Mouse (Mus musculus): ENCODE measurements around the gene Aff1. TPM values are rescaled to one million over a fixed set of nuclear protein-coding genes. Genes with fewer than 3 reads are reported as not detected.
A peak's percentile ranks its signal among the peaks of the same experiment; 100 is the strongest.

The Aff1 gene
- polyA plus RNA-seq, 1 experiment from 2014 or later: 5.3 TPM

- no peak for ATAC-seq (ENCODE audit: low FRiP score, low read depth)
- Histone ChIP-seq H3K9me3 (peaks cover 7% of the 10 kb centered on the region), H3K27ac (replicated peaks) (no peak overlapping the region), H3K4me1 (peaks cover 37% of the 10 kb centered on the region), H3K9ac (replicated peaks) (no peak overlapping the region), H3K4me3 (no peak overlapping the region), H3K36me3 (no peaks in the 10 kb centered on the region), H3K4me2 (replicated peaks) (no peak overlapping the region), H3K27me3 (no peaks in the 10 kb centered on the region)
- 89% methylated on average over 6 of the region's 6 CpGs for WGBS
Measured at GRCm38 (mm10) chr5:103770447-103771222, 78.5 kb downstream of the Aff1 start.

GRCm38 (mm10) chr5:103771380-103771779, 79.2 kb downstream of the Aff1 start:
- Histone ChIP-seq H3K27me3 (no peaks in the 10 kb centered on the region), H3K4me1 (peaks cover 37% of the 10 kb centered on the region), H3K36me3 (no peaks in the 10 kb centered on the region), H3K9ac (replicated peaks) (no peak overlapping the region), H3K27ac (replicated peaks) (no peak overlapping the region; the same call in 1 of the 2 replicates), H3K9me3 (no peaks in the 10 kb centered on the region), H3K4me3 (no peak overlapping the region), H3K4me2 (replicated peaks) (no peak overlapping the region)
- WGBS: 32% methylated on average over 6 of the region's 6 CpGs
- ATAC-seq (ENCODE audit: low FRiP score, low read depth): no peak

- no peak for ATAC-seq (ENCODE audit: low FRiP score, low read depth)
- Histone ChIP-seq H3K27ac (replicated peaks) (peak overlapping the region; percentile 84), H3K27me3 (no peaks in the 10 kb centered on the region), H3K4me2 (replicated peaks) (peak overlapping the region; percentile 40; the same call in 1 of the 2 replicates), H3K4me3 (no peak overlapping the region), H3K36me3 (no peaks in the 10 kb centered on the region), H3K4me1 (peaks cover 40% of the 10 kb centered on the region), H3K9ac (replicated peaks) (no peak overlapping the region), H3K9me3 (no peaks in the 10 kb centered on the region)
- WGBS: 17% methylated on average over 4 of the region's 4 CpGs
Measured at GRCm38 (mm10) chr5:103772252-103772651, 80.1 kb downstream of the Aff1 start.

- peak; percentile 81 for ATAC-seq (ENCODE audit: low FRiP score, low read depth)
- 3% methylated on average over 5 of the region's 5 CpGs for WGBS
- Histone ChIP-seq H3K27me3 (no peaks in the 10 kb centered on the region), H3K9me3 (no peaks in the 10 kb centered on the region), H3K4me1 (peaks cover 48% of the 10 kb centered on the region), H3K27ac (replicated peaks) (peak overlapping the region; percentile 84), H3K4me3 (0 out of 2 replicates have a peak overlapping the region, but pooled peaks have one; percentile 9), H3K4me2 (replicated peaks) (peak overlapping the region; percentile 40), H3K9ac (replicated peaks) (peak overlapping the region; percentile 20), H3K36me3 (no peaks in the 10 kb centered on the region)
Measured at GRCm38 (mm10) chr5:103773100-103773552, 81.0 kb downstream of the Aff1 start.

GRCm38 (mm10) chr5:103774703-103775333, 82.6 kb downstream of the Aff1 start:
- no peak overlapping the region for H3K4me2 ChIP-seq (replicated peaks)
- WGBS: 73% methylated on average over 11 of the region's 11 CpGs
- no peaks in the 10 kb centered on the region for H3K27me3 ChIP-seq
- no peaks in the 10 kb centered on the region for H3K9me3 ChIP-seq
- no peak overlapping the region for H3K27ac ChIP-seq (replicated peaks)
- no peaks in the 10 kb centered on the region for H3K36me3 ChIP-seq
- H3K4me3 ChIP-seq: no peak overlapping the region
- no peak overlapping the region for H3K9ac ChIP-seq (replicated peaks)
- peaks cover 65% of the 10 kb centered on the region for H3K4me1 ChIP-seq
- no peak for ATAC-seq (ENCODE audit: low FRiP score, low read depth)

GRCm38 (mm10) chr5:103775429-103775828, 83.3 kb downstream of the Aff1 start:
- Histone ChIP-seq H3K9ac (replicated peaks) (no peak overlapping the region), H3K27me3 (no peaks in the 10 kb centered on the region), H3K36me3 (no peaks in the 10 kb centered on the region), H3K4me3 (no peak overlapping the region), H3K4me2 (replicated peaks) (no peak overlapping the region), H3K9me3 (no peaks in the 10 kb centered on the region), H3K27ac (replicated peaks) (no peak overlapping the region), H3K4me1 (peaks cover 69% of the 10 kb centered on the region)
- 83% methylated on average over 13 of the region's 13 CpGs for whole genome bisulfite sequencing
- no peak for ATAC-seq (ENCODE audit: low FRiP score, low read depth)

GRCm38 (mm10) chr5:103776842-103777241, 84.7 kb downstream of the Aff1 start:
- 71% methylated on average over 4 of the region's 4 CpGs for WGBS
- Histone ChIP-seq H3K36me3 (no peaks in the 10 kb centered on the region), H3K27ac (replicated peaks) (no peak overlapping the region), H3K4me3 (no peak overlapping the region), H3K9me3 (no peaks in the 10 kb centered on the region), H3K4me1 (peaks cover 77% of the 10 kb centered on the region), H3K9ac (replicated peaks) (no peak overlapping the region), H3K27me3 (no peaks in the 10 kb centered on the region; the same call in 1 of the 2 replicates), H3K4me2 (replicated peaks) (no peak overlapping the region)
- no peak for ATAC-seq (ENCODE audit: low FRiP score, low read depth)

GRCm38 (mm10) chr5:103777446-103777845, 85.3 kb downstream of the Aff1 start:
- no peak for ATAC-seq (ENCODE audit: low FRiP score, low read depth)
- WGBS: 54% methylated on average over 4 of the region's 4 CpGs
- Histone ChIP-seq H3K27ac (replicated peaks) (peak overlapping the region; percentile 35; the same call in 1 of the 2 replicates), H3K4me2 (replicated peaks) (peak overlapping the region; percentile 58), H3K9ac (replicated peaks) (peak overlapping the region; percentile 6; the same call in 1 of the 2 replicates), H3K27me3 (no peaks in the 10 kb centered on the region; the same call in 1 of the 2 replicates), H3K36me3 (no peaks in the 10 kb centered on the region), H3K4me1 (peaks cover 71% of the 10 kb centered on the region), H3K4me3 (no peak overlapping the region), H3K9me3 (no peaks in the 10 kb centered on the region)

GRCm38 (mm10) chr5:103778314-103779117, 86.3 kb downstream of the Aff1 start:
- Histone ChIP-seq H3K9ac (replicated peaks) (no peak overlapping the region), H3K4me3 (peak overlapping the region; percentile 30), H3K9me3 (no peaks in the 10 kb centered on the region), H3K27me3 (peaks cover 3% of the 10 kb centered on the region; the same call in 1 of the 2 replicates), H3K36me3 (0 out of 2 replicates have a peak, but pooled peaks cover under 1% of the 10 kb centered on the region), H3K4me1 (peaks cover 60% of the 10 kb centered on the region), H3K4me2 (replicated peaks) (peak overlapping the region; percentile 58), H3K27ac (replicated peaks) (peak overlapping the region; percentile 79)
- peak; percentile 88 for ATAC-seq (ENCODE audit: low FRiP score, low read depth)
- 1% methylated on average over 17 of the region's 17 CpGs for WGBS

GRCm38 (mm10) chr5:103779836-103780235, 87.7 kb downstream of the Aff1 start:
- no peaks in the 10 kb centered on the region for H3K9me3 ChIP-seq
- no peak overlapping the region for H3K4me2 ChIP-seq (replicated peaks)
- H3K4me3 ChIP-seq: no peak overlapping the region
- peaks cover 4% of the 10 kb centered on the region; the same call in 1 of the 2 replicates for H3K36me3 ChIP-seq
- 17% methylated on average over 10 of the region's 10 CpGs for WGBS
- peaks cover 53% of the 10 kb centered on the region for H3K4me1 ChIP-seq
- ATAC-seq (ENCODE audit: low FRiP score, low read depth): no peak
- no peak overlapping the region for H3K9ac ChIP-seq (replicated peaks)
- H3K27me3 ChIP-seq: peaks cover 3% of the 10 kb centered on the region; the same call in 1 of the 2 replicates
- H3K27ac ChIP-seq (replicated peaks): 0 out of 2 replicates have a peak overlapping the region, but pooled peaks have one; percentile 10

GRCm38 (mm10) chr5:103780266-103780665, 88.1 kb downstream of the Aff1 start:
- no peaks in the 10 kb centered on the region for H3K9me3 ChIP-seq
- no peak overlapping the region for H3K27ac ChIP-seq (replicated peaks)
- 15% methylated on average over 6 of the region's 6 CpGs for WGBS
- H3K36me3 ChIP-seq: peaks cover 4% of the 10 kb centered on the region; the same call in 1 of the 2 replicates
- H3K27me3 ChIP-seq: peaks cover 3% of the 10 kb centered on the region; the same call in 1 of the 2 replicates
- no peak overlapping the region for H3K4me3 ChIP-seq
- H3K4me1 ChIP-seq: peaks cover 48% of the 10 kb centered on the region
- no peak overlapping the region for H3K4me2 ChIP-seq (replicated peaks)
- no peak for ATAC-seq (ENCODE audit: low FRiP score, low read depth)
- H3K9ac ChIP-seq (replicated peaks): no peak overlapping the region

All from midbrain, embryonic 12.5 days (tissue).